Comparison of ENCODE assay signal across 8 mouse cellular contexts in genomic region chr8:89043371-89043841, GRCm38 (mm10). TPM values are rescaled to one million over a fixed set of nuclear protein-coding genes. Genes with fewer than 3 reads are reported as not detected.
A peak's percentile ranks its signal among the peaks of the same experiment; 100 is the strongest.
DNase-seq lines count a peak whose midpoint lies in the region; ATAC-seq lines count a peak whose summit lies in the region.

No protein-coding gene starts in this region.

- H3K9me3 ChIP-seq in erythroblast, embryonic 14.5 days (ENCODE audit: control insufficient read depth, low read length) = no peaks in the 10 kb centered on the region; the same call in 1 of the 2 replicates
- H3K9me3 ChIP-seq in embryonic facial prominence, embryonic 12.5 days = no peaks in the 10 kb centered on the region
- H3K9me3 ChIP-seq in liver, embryonic 13.5 days (replicated peaks) = no peaks in the 10 kb centered on the region

- under 1% methylated on average over 32 of the region's 32 CpGs for WGBS in embryonic facial prominence, embryonic 12.5 days
- WGBS in liver, embryonic 13.5 days (ENCODE audit: insufficient replicate concordance) = 1% methylated on average over 32 of the region's 32 CpGs

- DNase-seq in heart, postnatal 10 days = peak; percentile 35 to 40
- DNase-seq in kidney, postnatal 36 days = peak; percentile 89 to 91
- no peak for DNase-seq in liver, embryonic 13.5 days
- DNase-seq in right cerebral cortex, postnatal 25 days = peak; percentile 74
- DNase-seq in urinary bladder, postnatal 25 days (ENCODE audit: low spot score) = no peak

- ATAC-seq in erythroblast, adult 5-6 weeks (replicated peaks; ENCODE audit: low FRiP score, poor library complexity, severe bottlenecking) = no peak
- peak; percentile 45; the same call in 1 of the 2 replicates for ATAC-seq in embryonic facial prominence, embryonic 12.5 days (ENCODE audit: insufficient number of reproducible peaks, insufficient read depth, low FRiP score, low TSS enrichment)
- peak; percentile 57 for ATAC-seq in liver, embryonic 13.5 days (ENCODE audit: low read depth)

- H3K27me3 ChIP-seq in erythroblast, embryonic 14.5 days (ENCODE audit: control insufficient read depth) = peaks cover 91% of the 10 kb centered on the region
- peaks cover 65% of the 10 kb centered on the region for H3K27me3 ChIP-seq in embryonic facial prominence, embryonic 12.5 days
- H3K27me3 ChIP-seq in liver, embryonic 13.5 days = peaks cover 95% of the 10 kb centered on the region

- peak overlapping the region; percentile 87 for H3K4me2 ChIP-seq in embryonic facial prominence, embryonic 12.5 days (replicated peaks)
- H3K4me2 ChIP-seq in liver, embryonic 13.5 days = peak overlapping the region; percentile 55

- intact Hi-C loops in heart, postnatal 10 days (cut with DNase I) = loop anchor here (10.0 kb wide), 1 partner anchor 531 kb away; no protein-coding TSS in a partner anchor

- no peaks in the 10 kb centered on the region for H3K4me1 ChIP-seq in erythroblast, embryonic 14.5 days (ENCODE audit: control insufficient read depth)
- peaks cover 21% of the 10 kb centered on the region for H3K4me1 ChIP-seq in embryonic facial prominence, embryonic 12.5 days
- no peaks in the 10 kb centered on the region for H3K4me1 ChIP-seq in liver, embryonic 13.5 days (replicated peaks)

- H3K36me3 ChIP-seq in erythroblast, embryonic 14.5 days (ENCODE audit: control insufficient read depth) = no peaks in the 10 kb centered on the region
- H3K36me3 ChIP-seq in embryonic facial prominence, embryonic 12.5 days = no peaks in the 10 kb centered on the region
- H3K36me3 ChIP-seq in liver, embryonic 13.5 days = no peaks in the 10 kb centered on the region

- H3K9ac ChIP-seq in embryonic facial prominence, embryonic 12.5 days = peak overlapping the region; percentile 61; the same call in 1 of the 2 replicates
- H3K9ac ChIP-seq in liver, embryonic 13.5 days = no peak overlapping the region

- peak overlapping the region; percentile 37 for H3K4me3 ChIP-seq in erythroblast, embryonic 14.5 days (replicated peaks)
- H3K4me3 ChIP-seq in embryonic facial prominence, embryonic 12.5 days = peak overlapping the region; percentile 49
- peak overlapping the region; percentile 56 for H3K4me3 ChIP-seq in liver, embryonic 13.5 days (replicated peaks)

- 0 out of 2 replicates have a peak overlapping the region, but pooled peaks have one; percentile 72 for H3K27ac ChIP-seq in embryonic facial prominence, embryonic 12.5 days
- peak overlapping the region; percentile 66 for H3K27ac ChIP-seq in liver, embryonic 13.5 days

RNA-seq across cellular contexts. Expression of gene Sall1, which starts 0.6 kb away (rescaled TPM):
- polyA plus RNA-seq in erythroblast, embryonic 14.5 days (2012) = not detected in 2 replicates
- 0.21 TPM in 1 of 2 replicates, not detected in the other for total RNA-seq in erythroblast, adult 5-6 weeks (2015; ENCODE audit: low replicate concordance)
- total RNA-seq in erythroblast, adult 5-6 weeks (2017; ENCODE audit: low replicate concordance) = not detected in 2 replicates
- polyA plus RNA-seq in embryonic facial prominence, embryonic 12.5 days (2016; fragmentation: Nextera tagmentation; extraction: Ambion mirVana) = 2.5 and 3.0 TPM in 2 replicates
- total RNA-seq in heart, postnatal 10 days (2021) = 1 to 10 TPM; 2.0 to 2.8 TPM
- 0.85 and 1.0 TPM in 2 replicates for polyA plus RNA-seq in liver, embryonic 13.5 days (2015; fragmentation: Nextera tagmentation; extraction: Ambion mirVana)

Comparison
In these comparisons a context has a peak if more than half of its experiments do, and no peak if none do; other contexts are left out.
1. DNase-seq: peak in heart, postnatal 10 days (2 of 2), kidney, postnatal 36 days (2 of 2) and right cerebral cortex, postnatal 25 days (single experiment); none in liver, embryonic 13.5 days (single experiment) and urinary bladder, postnatal 25 days (single experiment).
2. Peak in every context shown above with its lines, with median percentiles within 50 percentile points of each other: H3K4me3 ChIP-seq.